Mouse (Mus musculus) lung, embryonic 15.5 days (tissue): Measurements from ENCODE around the gene Icam2. TPM values are rescaled to one million over a fixed set of nuclear protein-coding genes. Genes with fewer than 3 reads are reported as not detected.

Experiments
- ATAC-seq: fragments of 200-750 bp; cut with Nextera tagmentation; 2 replicates; pipeline ENCODE4 v1.8.0; 2017; ENCODE audit warnings: moderate number of reproducible peaks, borderline replicate concordance; ENCODE audit not compliant: low FRiP score, low TSS enrichment; ENCODE audit errors: extremely low read depth
- H3K27ac ChIP-seq: fragments of 300-500 bp; sonication (generic); 2 replicates; pipeline ENCODE4 v1.5.1; 2015; ENCODE audit warnings: moderate library complexity, mild to moderate bottlenecking, inconsistent platforms
- H3K27me3 ChIP-seq: fragments of 300-500 bp; sonication (generic); 2 replicates; pipeline ENCODE4 v1.6.1; 2015; ENCODE audit warnings: inconsistent platforms
- H3K36me3 ChIP-seq: fragments of 300-500 bp; sonication (generic); 2 replicates; pipeline ENCODE4 v1.6.1; 2015; ENCODE audit warnings: inconsistent platforms
- H3K4me1 ChIP-seq: fragments of 300-500 bp; sonication (generic); 2 replicates; pipeline ENCODE4 v1.6.1; 2015; ENCODE audit warnings: inconsistent platforms
- H3K4me2 ChIP-seq: fragments of 300-500 bp; sonication (generic); 2 replicates; pipeline ENCODE4 v1.6.1; 2015; ENCODE audit warnings: inconsistent platforms, mild to moderate bottlenecking, moderate library complexity
- H3K4me3 ChIP-seq: fragments of 300-500 bp; sonication (generic); 2 replicates; pipeline ENCODE4 v1.5.1; 2015; ENCODE audit warnings: mild to moderate bottlenecking, inconsistent platforms
- H3K9ac ChIP-seq: fragments of 300-500 bp; sonication (generic); 2 replicates; pipeline ENCODE4 v1.6.1; 2015; ENCODE audit warnings: inconsistent platforms
- H3K9me3 ChIP-seq: fragments of 300-500 bp; sonication (generic); 2 replicates; pipeline ENCODE4 v1.6.1; 2016; ENCODE audit warnings: inconsistent platforms
- WGBS: fragments of 180-500 bp; shearing (Covaris S2); methylation state at CpG from one replicate; pipeline ENCODE4 v1.1.7; 2015; 5-methylcytosine and 5-hydroxymethylcytosine counted together
- polyA plus RNA-seq: library from polyadenylated mRNA; unstranded; fragments of >200 nt; fragmentation: Nextera tagmentation; extraction: Ambion mirVana; gene quantifications from 2 replicates; pipeline ENCODE4 v1.2.1, GENCODE M21; 2015

Gene Icam2
- polyA plus RNA-seq, 1 experiment from 2014 or later, result 99.2 TPM

- H3K9me3 ChIP-seq, result no peaks in the 10 kb centered on the region
- WGBS, result 75% methylated on average over 7 of the region's 7 CpGs
- H3K4me2 ChIP-seq, result no peak overlapping the region
- ATAC-seq, result no peak
- H3K36me3 ChIP-seq, result no peaks in the 10 kb centered on the region
- no peak overlapping the region for H3K4me3 ChIP-seq
- H3K27ac ChIP-seq, result no peak overlapping the region
- H3K27me3 ChIP-seq, result no peaks in the 10 kb centered on the region
- H3K4me1 ChIP-seq, result peaks cover 9% of the 10 kb centered on the region; the same call in 1 of the 2 replicates
- no peak overlapping the region for H3K9ac ChIP-seq
These were observed 49.0 kb downstream of the Icam2 start for GRCm38 (mm10) chr11:106338870-106339269.

- no peak for ATAC-seq
- Histone ChIP-seq H3K4me3 (no peak overlapping the region), H3K27ac (no peak overlapping the region), H3K9me3 (no peaks in the 10 kb centered on the region), H3K27me3 (no peaks in the 10 kb centered on the region), H3K4me2 (no peak overlapping the region), H3K36me3 (no peaks in the 10 kb centered on the region), H3K9ac (no peak overlapping the region), H3K4me1 (peaks cover 9% of the 10 kb centered on the region; the same call in 1 of the 2 replicates)
- 71% methylated on average over 5 of the region's 5 CpGs for WGBS
These were observed 49.8 kb downstream of the Icam2 start for GRCm38 (mm10) chr11:106338029-106338428.

GRCm38 (mm10) chr11:106334066-106334465 is 53.8 kb downstream of the Icam2 start:
- no peaks in the 10 kb centered on the region for H3K27me3 ChIP-seq
- H3K27ac ChIP-seq, result no peak overlapping the region
- ATAC-seq, result no peak
- no peak overlapping the region for H3K4me3 ChIP-seq
- H3K36me3 ChIP-seq, result no peaks in the 10 kb centered on the region
- H3K4me2 ChIP-seq, result no peak overlapping the region
- 13% methylated on average over 2 of the region's 2 CpGs for WGBS
- H3K9ac ChIP-seq, result no peak overlapping the region
- peaks cover 6% of the 10 kb centered on the region; the same call in 1 of the 2 replicates for H3K4me1 ChIP-seq
- H3K9me3 ChIP-seq, result no peaks in the 10 kb centered on the region

- H3K4me3 ChIP-seq, result no peak overlapping the region
- 36% methylated on average over 4 of the region's 4 CpGs for WGBS
- peaks cover 9% of the 10 kb centered on the region; the same call in 1 of the 2 replicates for H3K4me1 ChIP-seq
- ATAC-seq, result no peak
- H3K9me3 ChIP-seq, result no peaks in the 10 kb centered on the region
- no peaks in the 10 kb centered on the region for H3K36me3 ChIP-seq
- H3K27me3 ChIP-seq, result no peaks in the 10 kb centered on the region
- H3K4me2 ChIP-seq, result no peak overlapping the region
- no peak overlapping the region for H3K9ac ChIP-seq
- H3K27ac ChIP-seq, result no peak overlapping the region
These were observed 55.4 kb downstream of the Icam2 start for GRCm38 (mm10) chr11:106332458-106332857.

GRCm38 (mm10) chr11:106329682-106330081 is 58.2 kb downstream of the Icam2 start:
- H3K4me2 ChIP-seq, result no peak overlapping the region
- H3K9me3 ChIP-seq, result no peaks in the 10 kb centered on the region
- no peaks in the 10 kb centered on the region for H3K36me3 ChIP-seq
- no peak overlapping the region for H3K9ac ChIP-seq
- ATAC-seq, result no peak
- H3K27ac ChIP-seq, result no peak overlapping the region
- H3K4me3 ChIP-seq, result no peak overlapping the region
- peaks cover 9% of the 10 kb centered on the region; the same call in 1 of the 2 replicates for H3K4me1 ChIP-seq
- no peaks in the 10 kb centered on the region for H3K27me3 ChIP-seq
- WGBS, result 48% methylated on average over 7 of the region's 7 CpGs

GRCm38 (mm10) chr11:106329128-106329527 is 58.7 kb downstream of the Icam2 start:
- H3K4me2 ChIP-seq, result no peak overlapping the region

GRCm38 (mm10) chr11:106328521-106328920 is 59.4 kb downstream of the Icam2 start:
- peaks cover 9% of the 10 kb centered on the region; the same call in 1 of the 2 replicates for H3K4me1 ChIP-seq
- no peaks in the 10 kb centered on the region for H3K9me3 ChIP-seq
- 29% methylated on average over 5 of the region's 5 CpGs for WGBS
- no peak overlapping the region for H3K4me3 ChIP-seq
- H3K4me2 ChIP-seq, result no peak overlapping the region
- no peaks in the 10 kb centered on the region for H3K27me3 ChIP-seq
- H3K9ac ChIP-seq, result no peak overlapping the region
- ATAC-seq, result no peak
- H3K36me3 ChIP-seq, result no peaks in the 10 kb centered on the region
- H3K27ac ChIP-seq, result no peak overlapping the region

More at GRCm38 (mm10) chr11:106329128-106329527, 58.7 kb downstream of the Icam2 start:
- Histone ChIP-seq H3K9me3 (no peaks in the 10 kb centered on the region), H3K4me3 (no peak overlapping the region), H3K36me3 (no peaks in the 10 kb centered on the region), H3K27me3 (no peaks in the 10 kb centered on the region), H3K27ac (no peak overlapping the region), H3K4me1 (peaks cover 9% of the 10 kb centered on the region; the same call in 1 of the 2 replicates), H3K9ac (no peak overlapping the region)
- 36% methylated on average over 6 of the region's 6 CpGs for WGBS
- no peak for ATAC-seq

Other genes with a start within 250 kb of the Icam2 start
- gene Gm10840, start 227.2 kb downstream of the Icam2 start, polyA plus RNA-seq, result not detected in 2 replicates
- 237 and 246 TPM in 2 replicates for gene Limd2, start 227.2 kb downstream of the Icam2 start, polyA plus RNA-seq
- 24.3 and 25.1 TPM in 2 replicates for gene Strada, start 185.9 kb downstream of the Icam2 start, polyA plus RNA-seq
- gene Ccdc47, start 171.7 kb downstream of the Icam2 start, polyA plus RNA-seq, result 80.2 and 88.7 TPM in 2 replicates
- 69.8 and 72.7 TPM in 2 replicates for gene Ddx42, start 171.1 kb downstream of the Icam2 start, polyA plus RNA-seq
- gene Ftsj3, start 132.0 kb downstream of the Icam2 start, polyA plus RNA-seq, result 50.2 and 54.1 TPM in 2 replicates
- 271 and 275 TPM in 2 replicates for gene Psmc5, start 131.9 kb downstream of the Icam2 start, polyA plus RNA-seq
- 79.1 and 81.6 TPM in 2 replicates for gene Smarcd2, start 115.1 kb downstream of the Icam2 start, polyA plus RNA-seq
- 0.23 and 0.24 TPM in 2 replicates for gene Tcam1, start 111.4 kb downstream of the Icam2 start, polyA plus RNA-seq
- not detected in 2 replicates for gene Gh, start 86.2 kb downstream of the Icam2 start, polyA plus RNA-seq
- gene Cd79b, start 73.3 kb downstream of the Icam2 start, polyA plus RNA-seq, result 4.2 TPM in 2 replicates
- 0.06 and 0.16 TPM in 2 replicates for gene Scn4a, start 34.8 kb downstream of the Icam2 start, polyA plus RNA-seq
- gene Prr29, start 22.6 kb downstream of the Icam2 start, polyA plus RNA-seq, result 0.93 and 1.1 TPM in 2 replicates
- gene Ern1, start 99.8 kb upstream of the Icam2 start, polyA plus RNA-seq, result 6.0 and 6.5 TPM in 2 replicates
- gene Tex2, start 225.3 kb upstream of the Icam2 start, polyA plus RNA-seq, result 9.7 and 9.8 TPM in 2 replicates